Mouse (Mus musculus): ENCODE data around the gene Sag.

DNA sequence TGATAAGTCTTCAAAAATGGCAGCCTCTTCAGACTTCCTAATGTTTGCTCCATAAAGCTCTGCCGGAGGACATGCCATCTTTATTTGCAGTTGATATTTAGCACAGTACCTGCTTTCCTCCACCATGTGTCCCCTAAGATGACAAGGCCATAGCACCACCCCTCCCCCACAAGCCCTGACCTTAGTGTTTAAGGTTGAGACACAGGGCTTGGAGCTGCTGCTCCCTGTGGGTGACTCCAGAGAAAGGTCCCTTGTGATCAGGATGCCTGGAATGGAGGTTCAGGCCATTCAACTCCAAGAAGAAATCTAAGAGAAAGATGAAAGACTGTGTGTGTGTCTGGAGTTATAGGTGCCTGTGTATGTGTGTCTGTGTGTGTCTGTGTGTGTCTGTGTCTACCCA, 5.8 kb upstream of the Sag start:
- TF ChIP-seq CTCF (IDR thresholded peaks at IDR 0.05; ENCODE audit: low read depth) (no peak), EP300 (IDR thresholded peaks at IDR 0.05; ENCODE audit: low read depth) (no peak)
